Mouse (Mus musculus): ENCODE data around the gene Trim75. TPM values are rescaled to one million over a fixed set of nuclear protein-coding genes. Genes with fewer than 3 reads are reported as not detected.

Trim75 gene
- polyA plus RNA-seq (2012), result not detected in 2 replicates

DNA sequence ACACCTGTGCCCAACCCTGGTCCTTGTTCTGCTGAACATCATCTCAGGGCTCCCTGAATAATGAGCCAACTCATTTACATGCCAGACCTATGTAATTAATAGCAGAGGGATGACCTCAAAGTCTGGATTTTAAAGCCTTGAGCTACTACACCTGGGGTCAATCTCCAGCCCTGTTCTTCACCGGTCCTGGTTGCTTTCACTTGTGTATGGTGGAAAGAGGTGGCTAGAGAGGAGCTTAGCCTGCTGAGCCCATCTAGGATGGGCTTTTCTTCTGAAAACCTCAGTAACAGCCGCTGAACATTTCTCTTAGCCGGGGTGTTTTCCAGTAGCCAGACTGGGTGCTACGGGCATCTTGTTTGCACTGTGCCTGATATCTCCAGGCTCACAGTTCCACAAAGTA, at the start of gene Trim75:
Gene Trim75, minus strand, starts transcription at position 101 of the 400 bp plus-strand sequence.
- TF ChIP-seq GATA1 (IDR thresholded peaks at IDR 0.05; ENCODE audit: low read length), result no peak

DNA sequence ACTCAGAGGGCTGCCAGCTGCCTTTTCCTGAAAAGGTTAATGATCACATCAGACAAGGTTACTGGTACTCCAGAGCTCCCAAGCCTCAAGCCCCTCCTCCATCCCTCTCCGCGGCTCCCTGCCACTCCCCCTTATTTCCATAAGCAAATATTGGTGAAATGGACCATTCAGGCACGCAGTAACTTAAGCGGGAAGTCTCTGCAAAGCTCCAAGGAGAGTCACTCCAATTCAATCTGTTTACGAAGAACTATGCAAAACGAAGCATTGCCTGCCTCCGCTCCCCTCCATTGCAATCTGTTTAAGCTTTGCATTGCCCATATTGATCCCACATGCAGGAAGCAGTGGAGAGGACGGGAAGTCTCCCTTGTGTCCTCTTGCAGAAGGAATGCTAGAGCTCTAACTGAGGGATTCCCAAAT, 49.5 kb upstream of the Trim75 start, which contains the start of gene Apela:
Gene Apela, minus strand, starts transcription at position 220 of the 417 bp plus-strand sequence.
- TF ChIP-seq GATA1 (IDR thresholded peaks at IDR 0.05; ENCODE audit: low read length), result no peak

DNA sequence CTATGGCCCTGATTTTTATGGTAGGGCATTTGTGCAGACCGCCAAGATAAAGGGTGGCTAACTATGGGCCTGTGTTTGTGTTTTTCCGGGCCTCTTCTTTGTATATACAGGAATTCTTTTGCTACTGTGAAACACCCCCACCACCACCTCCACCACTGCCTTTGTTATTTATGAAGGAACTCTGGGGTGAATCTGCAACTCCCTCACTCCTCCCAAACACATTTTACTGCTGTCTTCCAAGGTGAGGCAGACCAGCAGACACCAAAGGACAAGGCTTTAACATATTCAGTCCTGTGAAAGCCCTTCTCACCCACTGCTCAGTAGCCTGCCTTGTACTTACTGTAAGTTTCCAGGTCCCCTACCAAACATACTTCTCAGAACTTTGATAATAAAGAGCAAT, 46.5 kb upstream of the Trim75 start:
- no peak for TF ChIP-seq GATA1 (IDR thresholded peaks at IDR 0.05; ENCODE audit: low read length)

DNA sequence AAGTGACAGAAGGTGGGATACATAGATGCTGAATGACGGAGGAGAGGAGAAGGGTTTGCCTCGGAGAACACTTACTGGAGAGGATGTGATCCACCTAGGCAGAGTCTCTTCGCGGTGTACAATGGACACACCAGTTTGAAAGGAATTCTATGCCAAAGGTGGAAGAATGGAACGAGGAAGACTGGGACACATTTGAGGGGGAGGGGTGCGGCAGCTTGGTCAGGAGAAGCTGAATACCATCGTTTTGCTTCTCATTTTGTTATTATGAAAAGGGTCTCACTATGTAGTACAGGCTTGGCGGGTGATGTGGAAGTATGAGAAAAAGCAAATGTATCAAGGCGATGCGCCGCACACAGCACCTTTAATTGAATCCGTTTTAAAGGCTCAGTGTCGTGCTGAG, 45.4 kb upstream of the Trim75 start:
- TF ChIP-seq GATA1 (IDR thresholded peaks at IDR 0.05; ENCODE audit: low read length), result no peak

DNA sequence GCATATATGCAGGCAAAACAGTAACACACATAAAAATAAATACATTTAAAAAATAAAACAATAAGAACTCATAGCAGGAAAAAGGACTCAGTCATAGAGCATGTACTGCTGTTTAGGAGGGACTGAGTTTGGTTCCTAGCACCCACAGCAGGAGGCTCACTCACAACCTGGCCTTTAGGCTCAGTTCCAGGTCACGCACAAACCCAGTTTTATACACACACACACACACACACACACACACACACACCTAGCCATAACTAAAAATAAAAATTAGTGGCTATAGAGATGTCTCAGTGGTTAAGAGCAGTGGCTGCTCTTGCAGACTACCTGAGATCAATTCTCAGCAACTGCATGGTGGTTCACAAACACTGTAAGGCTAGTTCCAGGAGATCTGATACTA, 44.5 kb upstream of the Trim75 start:
- no peak for TF ChIP-seq GATA1 (IDR thresholded peaks at IDR 0.05; ENCODE audit: low read length)

DNA sequence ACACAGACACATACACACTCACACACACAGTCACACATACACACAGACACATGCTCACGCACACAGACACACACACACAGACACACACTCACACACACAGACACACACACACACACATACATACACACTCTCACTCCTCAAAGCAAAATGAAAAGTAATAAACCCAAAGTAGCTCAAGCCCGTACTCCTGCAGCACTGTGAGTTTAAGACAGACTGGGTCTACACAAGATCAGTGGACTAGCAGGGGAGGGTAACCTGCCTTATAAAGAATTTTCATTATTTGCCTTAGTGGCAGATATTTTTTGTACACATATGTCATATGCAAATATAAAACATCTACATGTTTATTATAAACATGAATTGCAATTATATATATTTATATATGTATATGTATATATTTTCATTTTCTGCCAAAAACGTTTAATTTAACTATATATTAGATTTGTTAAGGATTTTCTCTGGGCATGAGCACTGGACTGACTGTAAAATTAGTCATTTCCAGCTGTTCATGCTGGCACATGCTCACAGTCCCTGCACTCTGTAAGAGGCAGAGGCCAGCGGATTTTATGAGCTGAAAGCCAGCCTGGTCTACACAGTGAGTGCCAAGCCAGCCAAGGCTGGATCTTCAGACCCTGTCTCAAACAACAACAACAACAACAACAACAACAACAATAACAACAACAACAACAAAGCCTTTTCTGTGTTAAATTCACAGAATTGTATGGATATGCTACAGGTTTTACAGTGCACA, 43.3 kb upstream of the Trim75 start:
- TF ChIP-seq GATA1 (IDR thresholded peaks at IDR 0.05; ENCODE audit: low read length), result no peak

DNA sequence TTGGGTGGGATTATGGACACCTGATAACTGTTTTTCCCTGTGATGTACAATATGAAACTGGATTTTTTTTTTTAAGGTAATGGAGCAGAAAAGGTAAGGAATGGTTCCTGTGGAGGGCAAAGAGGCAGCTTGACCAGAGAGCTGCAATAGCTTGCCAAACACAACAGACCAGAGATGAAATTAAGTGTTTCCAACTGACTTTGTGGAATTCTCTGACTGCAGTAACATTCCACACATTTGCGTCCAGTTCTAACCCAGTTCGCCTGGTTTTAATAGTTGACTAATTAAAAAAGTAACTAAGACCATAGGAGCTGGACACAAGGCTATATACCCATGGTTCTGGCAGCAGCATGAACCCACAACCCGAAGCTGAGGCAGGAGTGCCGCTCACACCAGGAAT, 42.1 kb upstream of the Trim75 start:
- TF ChIP-seq GATA1 (IDR thresholded peaks at IDR 0.05; ENCODE audit: low read length), result no peak

DNA sequence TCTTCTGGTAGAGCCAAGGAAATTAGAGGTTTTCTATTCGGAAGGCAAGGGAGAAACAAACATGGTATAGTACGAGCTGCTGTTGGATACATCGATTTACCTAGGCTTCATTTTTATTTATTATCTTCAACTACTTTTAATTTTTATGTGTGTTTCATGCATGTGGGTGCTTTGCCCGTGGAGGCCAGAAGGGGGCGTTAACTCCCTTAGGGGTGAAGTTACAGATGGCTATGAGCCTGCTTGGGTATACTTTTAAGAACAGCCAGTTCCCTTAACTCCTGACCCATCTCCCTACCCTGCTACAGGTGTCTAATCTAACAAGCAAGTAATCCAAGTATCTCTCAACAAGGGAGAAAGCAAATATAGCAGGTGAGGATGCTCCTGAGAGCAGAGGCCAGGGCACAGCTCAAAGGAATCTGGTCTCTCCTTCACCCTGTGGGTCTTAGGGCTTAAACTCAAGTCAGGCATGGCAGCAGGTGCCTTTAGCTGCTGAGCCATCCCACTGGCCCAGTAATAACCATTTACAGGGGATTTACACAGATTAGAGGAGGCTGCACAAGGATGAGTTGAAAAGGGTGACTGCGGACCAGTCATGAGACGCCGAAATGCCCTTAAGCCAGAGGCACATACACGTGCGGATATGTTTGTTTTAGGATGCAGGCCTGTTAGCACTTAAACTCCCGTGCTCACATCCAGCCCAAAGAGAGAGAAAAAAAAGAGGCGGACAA, 41.5 kb upstream of the Trim75 start:
- no peak for TF ChIP-seq GATA1 (IDR thresholded peaks at IDR 0.05; ENCODE audit: low read length)

DNA sequence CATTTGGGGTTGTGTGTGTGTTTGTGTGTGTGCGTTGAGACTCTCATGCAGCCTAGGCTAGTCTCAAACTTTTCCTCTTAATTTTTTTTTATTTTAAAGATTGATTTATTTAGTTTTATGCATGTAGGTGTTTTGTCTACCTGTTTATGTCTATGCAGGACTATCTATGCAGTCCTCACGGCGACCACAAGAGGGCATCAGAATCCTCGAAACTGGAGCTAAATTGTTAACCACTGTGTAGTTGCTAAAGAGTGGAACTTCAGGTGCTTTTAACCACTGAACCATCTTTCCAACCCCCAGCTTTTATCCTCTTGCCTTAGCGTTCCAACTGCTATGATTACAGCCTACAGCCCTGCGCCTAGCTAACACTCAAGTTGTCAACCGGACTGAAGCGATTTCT, 34.9 kb upstream of the Trim75 start:
- no peak for TF ChIP-seq GATA1 (IDR thresholded peaks at IDR 0.05; ENCODE audit: low read length)

DNA sequence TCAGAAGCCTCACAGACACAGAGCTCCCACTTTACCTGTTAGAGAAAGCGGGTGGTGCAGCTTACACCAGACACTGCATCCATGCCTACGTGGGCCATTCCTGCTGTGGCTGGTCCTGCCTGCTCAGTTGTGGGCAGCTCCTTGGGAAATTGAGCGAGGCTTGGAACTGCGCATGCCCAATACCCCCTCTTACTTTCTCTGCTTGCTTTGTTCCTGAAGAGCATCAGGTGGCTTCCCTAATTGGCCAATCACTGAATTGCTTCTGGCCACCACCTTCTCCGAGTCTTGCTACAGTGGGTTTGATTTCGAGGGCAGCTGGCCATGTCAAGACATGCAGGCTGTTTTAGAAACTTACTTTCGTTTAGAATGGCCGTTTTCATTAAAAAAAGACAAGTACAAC, 30.8 kb upstream of the Trim75 start, which contains the start of the genes Trim61 and Trim60:
Gene Trim61, minus strand, starts transcription at position 101 of the 400 bp plus-strand sequence.
Gene Trim60, minus strand, starts transcription at position 162 of the 400 bp plus-strand sequence.
- TF ChIP-seq GATA1 (IDR thresholded peaks at IDR 0.05; ENCODE audit: low read length), result no peak

DNA sequence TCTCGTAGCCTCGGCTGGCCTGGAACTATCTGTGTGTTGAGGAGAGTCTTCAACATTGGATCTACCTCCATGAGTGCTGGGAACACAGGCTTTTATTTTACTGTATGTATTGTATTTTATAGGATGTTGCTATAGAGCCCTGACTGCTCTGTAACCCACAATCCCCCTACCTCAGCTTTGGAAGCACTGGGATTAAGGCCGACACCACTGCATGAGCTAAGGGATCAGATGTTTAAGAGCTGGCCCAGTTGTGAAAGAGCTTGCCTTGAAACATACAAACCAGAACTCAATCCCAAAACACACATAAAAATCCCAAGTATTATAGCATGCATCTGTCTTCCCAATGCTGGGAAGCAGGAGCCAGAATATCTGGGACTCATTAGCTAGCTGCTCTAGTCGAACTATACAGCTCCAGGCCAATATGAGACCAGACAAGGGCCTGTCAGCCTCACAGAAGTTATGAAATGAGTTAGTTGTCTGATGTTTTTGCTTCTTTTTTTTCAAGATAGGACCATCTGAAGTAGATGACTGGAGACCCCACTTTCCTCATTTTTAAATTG, 11.3 kb upstream of the Trim75 start:
- no peak for TF ChIP-seq GATA1 (IDR thresholded peaks at IDR 0.05; ENCODE audit: low read length)

DNA sequence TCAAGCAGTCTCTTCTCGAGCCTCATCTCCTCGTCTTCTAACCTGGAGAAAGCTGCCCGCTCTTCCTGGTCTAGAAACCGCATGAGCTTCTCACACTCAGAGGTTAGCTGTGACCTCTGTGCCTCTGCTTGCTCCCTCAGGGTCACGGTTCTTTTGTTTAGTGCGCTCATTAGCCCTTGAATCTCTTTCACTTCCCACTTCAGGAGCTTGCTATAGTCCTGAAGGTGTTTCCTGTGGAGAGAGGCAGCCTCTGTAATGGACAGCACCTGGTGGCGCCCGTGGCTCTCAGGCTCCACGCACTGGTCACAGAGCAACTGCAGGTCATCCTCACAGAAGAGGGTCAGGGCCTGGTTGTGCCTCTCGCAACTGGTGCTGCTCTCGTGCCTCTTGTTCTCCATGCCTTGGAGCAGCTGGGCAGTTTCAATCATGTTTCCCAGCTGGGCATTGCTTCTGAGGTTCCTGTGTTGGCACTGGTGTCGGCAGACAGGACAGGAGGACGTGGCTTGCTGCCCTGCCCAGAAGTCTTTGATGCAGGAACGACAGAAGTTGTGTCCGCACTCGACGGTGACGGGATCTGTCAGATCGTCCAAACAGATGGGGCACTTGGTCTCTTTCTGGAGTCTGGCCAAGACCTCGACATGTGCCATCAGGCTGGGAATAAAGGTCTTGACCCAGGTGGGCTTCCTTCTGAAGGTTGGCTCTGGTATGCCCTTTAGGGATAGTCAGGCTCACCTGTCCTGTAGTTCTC, 4.3 kb downstream of the Trim75 start:
- TF ChIP-seq GATA1 (IDR thresholded peaks at IDR 0.05; ENCODE audit: low read length), result no peak

DNA sequence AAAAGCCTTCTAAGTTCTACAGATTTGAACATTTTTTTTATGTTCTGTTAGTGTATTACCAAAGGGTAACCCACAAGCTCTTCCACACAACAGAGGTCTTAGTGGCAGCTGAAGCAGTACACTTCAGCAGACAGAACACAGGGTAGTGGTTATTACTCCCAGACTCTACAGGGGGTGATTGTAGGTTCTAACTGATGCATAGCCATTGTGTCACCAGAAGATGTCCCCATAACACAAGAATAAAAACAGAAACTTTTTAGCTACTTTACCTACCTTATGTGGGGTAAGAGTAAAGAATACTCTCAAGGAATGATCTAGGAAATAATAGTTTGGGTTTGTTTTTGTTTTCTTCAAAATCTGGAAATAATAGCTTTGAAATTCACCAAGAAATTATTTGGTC, 24.8 kb downstream of the Trim75 start:
- no peak for TF ChIP-seq GATA1 (IDR thresholded peaks at IDR 0.05; ENCODE audit: low read length)

DNA sequence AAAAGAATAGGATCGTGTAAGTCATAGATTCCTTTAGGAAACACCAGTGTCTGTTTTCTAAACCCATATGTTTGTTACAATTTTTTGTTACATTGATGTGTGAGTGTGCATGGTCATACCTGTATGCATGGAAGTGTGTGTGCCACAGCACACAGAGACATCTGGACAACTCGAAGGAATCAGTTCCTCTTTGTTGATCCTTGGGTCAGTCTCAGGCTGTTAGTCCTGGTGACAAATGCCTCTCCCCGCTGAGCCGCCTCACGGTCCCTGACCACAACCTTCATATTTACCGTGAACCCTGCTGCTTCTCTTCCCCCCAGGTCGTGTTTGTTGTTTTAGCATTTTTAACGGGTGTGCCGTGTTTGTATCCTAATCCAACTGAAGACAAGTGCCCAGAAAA, 28.6 kb downstream of the Trim75 start:
- TF ChIP-seq GATA1 (IDR thresholded peaks at IDR 0.05; ENCODE audit: low read length), result no peak

DNA sequence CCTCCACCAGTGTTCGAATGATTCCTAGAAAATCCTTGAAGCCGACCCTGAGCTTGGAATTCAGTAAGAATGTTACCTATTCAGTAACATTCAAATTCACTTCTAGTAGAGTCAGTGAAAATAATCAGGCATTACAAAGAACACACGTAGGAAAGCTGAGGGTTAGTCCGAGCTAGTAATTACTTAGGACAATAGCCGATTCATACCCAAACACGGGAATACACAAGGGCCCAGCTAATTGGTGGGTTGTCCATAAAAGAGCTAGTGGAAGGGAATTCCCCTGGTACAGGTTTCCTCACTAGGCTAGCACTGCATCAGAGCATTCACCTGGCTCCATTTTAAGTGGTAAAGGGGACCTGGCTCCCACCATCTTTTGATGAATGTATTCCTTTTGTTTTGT, 35.5 kb downstream of the Trim75 start:
- no peak for TF ChIP-seq GATA1 (IDR thresholded peaks at IDR 0.05; ENCODE audit: low read length)

DNA sequence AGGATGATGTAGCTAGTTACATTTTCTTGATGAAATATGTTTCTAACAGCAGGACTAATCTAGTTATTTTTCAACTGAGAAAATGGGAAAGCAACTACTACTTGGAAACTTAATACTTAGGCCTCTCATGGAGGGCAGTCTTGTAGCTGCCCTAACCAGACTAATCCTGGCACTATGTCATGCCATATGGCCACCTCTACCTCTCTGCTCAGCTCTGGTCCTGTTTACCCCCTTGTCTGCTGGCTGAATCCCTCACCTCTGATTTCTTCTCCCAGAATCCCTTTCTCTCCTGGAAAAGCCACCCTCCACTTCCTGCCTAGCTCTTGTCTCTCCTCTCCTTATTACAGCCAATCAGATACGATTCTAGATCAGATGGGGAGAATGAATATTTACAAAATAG, 39.3 kb downstream of the Trim75 start:
- no peak for TF ChIP-seq GATA1 (IDR thresholded peaks at IDR 0.05; ENCODE audit: low read length)

All from G1E-ER4 (cell line).